Mouse (Mus musculus): ENCODE measurements around the gene Card19. TPM values are rescaled to one million over a fixed set of nuclear protein-coding genes. Genes with fewer than 3 reads are reported as not detected.

Card19 gene
- total RNA-seq, 2 experiments from 2014 or later: 91.0 to 103 TPM

- peak; percentile 77 for ATAC-seq (ENCODE audit: poor library complexity, severe bottlenecking)
Measured at GRCm38 (mm10) chr13:49196766-49197165, 19.1 kb downstream of the Card19 start.

DNA sequence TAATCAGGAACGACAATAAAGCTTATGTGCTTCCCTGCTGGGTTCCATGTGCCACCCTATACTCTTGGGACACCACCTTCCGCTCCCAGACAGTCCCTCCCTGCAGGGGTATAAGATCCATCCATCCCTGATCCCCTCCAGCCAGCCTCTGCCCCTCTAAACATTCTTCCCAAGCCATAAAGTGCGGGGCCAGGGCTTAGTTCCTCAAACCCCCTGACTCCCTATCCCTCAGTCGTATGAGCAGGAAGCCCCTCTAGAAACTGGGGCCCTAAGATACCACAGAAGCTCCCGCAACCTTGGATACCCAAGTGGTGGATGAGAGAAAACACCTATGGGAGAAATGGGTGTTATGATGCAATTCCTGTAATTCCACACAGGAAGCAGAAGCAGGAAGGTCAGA is 19.6 kb downstream of the Card19 start:
- no peak for ATAC-seq (ENCODE audit: poor library complexity, severe bottlenecking)

DNA sequence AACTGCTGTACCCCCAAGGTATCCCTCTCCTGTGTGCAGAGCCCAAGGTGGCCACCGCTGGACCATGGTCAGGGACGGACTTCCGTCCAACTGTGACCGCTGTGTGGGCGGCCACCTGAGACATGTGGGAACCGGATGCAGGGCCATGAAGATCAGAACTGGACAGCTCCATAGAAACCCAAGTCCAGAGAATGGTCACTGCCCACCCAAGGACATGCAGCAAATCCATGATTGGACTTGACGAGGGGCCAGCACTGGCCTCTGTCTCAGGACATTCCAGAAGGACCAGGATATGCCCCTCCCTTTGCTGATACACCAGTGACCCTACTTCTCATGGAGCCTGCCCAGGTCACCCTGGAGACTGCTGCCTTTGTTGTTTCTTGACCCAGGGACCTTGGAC is 20.2 kb downstream of the Card19 start:
- ATAC-seq (ENCODE audit: poor library complexity, severe bottlenecking): no peak

DNA sequence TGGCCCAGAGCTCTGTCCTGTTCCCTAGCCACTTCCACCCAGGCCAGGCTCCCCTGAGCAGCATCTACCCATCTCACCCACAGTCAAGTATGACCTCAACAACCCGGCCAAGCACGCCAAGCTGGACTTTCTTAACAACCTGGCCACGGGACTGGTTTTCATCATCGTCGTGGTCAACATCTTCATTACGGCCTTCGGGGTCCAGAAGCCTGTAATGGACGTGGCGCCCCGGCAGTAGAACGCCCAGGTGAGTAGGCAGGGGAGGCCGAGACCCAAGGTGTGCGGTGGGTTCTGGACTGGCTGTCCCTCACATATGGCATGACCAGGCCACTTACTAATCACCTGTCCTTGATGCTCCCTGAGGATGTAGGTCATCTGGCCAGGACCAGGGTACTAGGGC is 21.0 kb downstream of the Card19 start:
- ATAC-seq (ENCODE audit: poor library complexity, severe bottlenecking): no peak

- no peak for ATAC-seq (ENCODE audit: poor library complexity, severe bottlenecking)
Measured at GRCm38 (mm10) chr13:49193650-49194049, 22.2 kb downstream of the Card19 start.

DNA sequence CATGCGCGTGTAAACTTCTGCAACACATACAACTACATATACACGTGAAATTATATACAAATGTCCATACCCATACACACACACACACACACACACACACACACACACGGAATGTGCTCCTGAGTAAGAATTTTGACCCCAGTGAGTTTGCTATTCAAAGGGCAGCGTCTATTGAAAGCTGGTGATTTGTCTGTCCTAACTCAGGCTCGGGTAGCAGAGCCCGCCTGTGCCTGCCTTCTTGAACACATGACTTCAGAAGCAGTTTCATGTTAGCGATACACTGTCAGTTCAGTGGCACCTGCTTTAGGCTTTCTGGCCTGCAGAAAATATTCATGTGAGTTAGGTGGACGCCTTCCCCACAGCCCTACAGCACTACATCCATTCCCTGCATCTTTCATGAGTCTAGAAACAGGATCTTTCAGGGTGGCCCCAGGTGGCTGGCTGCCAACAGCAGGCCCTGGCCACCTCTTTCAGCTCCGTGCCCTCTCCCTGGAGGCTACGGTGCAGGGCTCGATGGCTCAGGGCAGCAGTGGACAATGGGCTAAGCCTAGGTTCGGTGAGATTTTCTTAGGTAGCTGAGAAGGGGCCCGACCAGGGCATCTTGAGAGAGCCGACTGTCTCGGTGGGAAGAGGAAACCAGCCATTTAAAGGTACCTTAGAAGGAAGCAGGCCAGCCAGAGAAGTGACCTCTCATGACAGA is 23.5 kb downstream of the Card19 start:
- no peak for ATAC-seq (ENCODE audit: poor library complexity, severe bottlenecking)

DNA sequence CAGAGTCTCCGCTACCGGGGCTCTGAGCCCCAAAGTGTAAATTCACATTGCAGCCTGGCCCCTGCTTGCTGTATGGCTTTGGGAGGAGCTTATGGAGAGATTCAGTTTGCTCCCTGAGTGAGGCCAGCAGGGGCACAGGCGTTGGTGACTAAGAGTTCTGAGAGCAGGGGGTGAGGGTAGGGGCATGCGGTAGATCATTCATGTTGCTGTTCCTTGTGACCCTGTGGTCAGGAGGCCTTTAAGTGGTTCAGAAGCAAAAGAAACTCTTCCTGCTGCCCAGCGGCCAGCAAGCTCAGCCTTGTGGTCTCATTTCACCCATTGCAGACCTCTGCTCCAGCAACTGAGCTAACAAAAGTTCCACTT is 24.2 kb downstream of the Card19 start:
- peak; percentile 4; the same call in 1 of the 2 replicates for ATAC-seq (ENCODE audit: poor library complexity, severe bottlenecking)

- ATAC-seq (ENCODE audit: poor library complexity, severe bottlenecking): no peak
Measured at GRCm38 (mm10) chr13:49190876-49191672, 24.8 kb downstream of the Card19 start.

- no peak for ATAC-seq (ENCODE audit: poor library complexity, severe bottlenecking)
Measured at GRCm38 (mm10) chr13:49189970-49190870, 25.6 kb downstream of the Card19 start.

DNA sequence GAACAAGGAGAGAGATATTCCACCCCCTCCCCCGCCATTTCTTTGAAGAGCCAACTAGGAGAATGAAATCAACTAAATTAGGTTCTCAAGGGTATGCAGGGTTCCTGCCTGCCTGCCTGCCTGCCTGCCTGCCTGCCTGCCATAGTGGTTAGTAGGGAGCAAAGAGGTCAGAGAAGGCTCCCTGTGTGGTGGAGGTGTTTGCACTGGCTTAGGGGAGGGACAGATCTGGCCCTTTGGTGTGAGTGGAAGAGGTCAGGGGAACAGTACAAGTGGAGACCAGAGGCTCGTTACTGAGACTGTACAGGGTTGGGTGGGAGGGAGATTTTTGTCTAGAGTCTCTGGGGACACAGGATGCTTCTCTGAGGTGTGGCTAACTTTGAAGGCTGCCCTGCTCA is 26.9 kb downstream of the Card19 start:
- no peak for ATAC-seq (ENCODE audit: poor library complexity, severe bottlenecking)

DNA sequence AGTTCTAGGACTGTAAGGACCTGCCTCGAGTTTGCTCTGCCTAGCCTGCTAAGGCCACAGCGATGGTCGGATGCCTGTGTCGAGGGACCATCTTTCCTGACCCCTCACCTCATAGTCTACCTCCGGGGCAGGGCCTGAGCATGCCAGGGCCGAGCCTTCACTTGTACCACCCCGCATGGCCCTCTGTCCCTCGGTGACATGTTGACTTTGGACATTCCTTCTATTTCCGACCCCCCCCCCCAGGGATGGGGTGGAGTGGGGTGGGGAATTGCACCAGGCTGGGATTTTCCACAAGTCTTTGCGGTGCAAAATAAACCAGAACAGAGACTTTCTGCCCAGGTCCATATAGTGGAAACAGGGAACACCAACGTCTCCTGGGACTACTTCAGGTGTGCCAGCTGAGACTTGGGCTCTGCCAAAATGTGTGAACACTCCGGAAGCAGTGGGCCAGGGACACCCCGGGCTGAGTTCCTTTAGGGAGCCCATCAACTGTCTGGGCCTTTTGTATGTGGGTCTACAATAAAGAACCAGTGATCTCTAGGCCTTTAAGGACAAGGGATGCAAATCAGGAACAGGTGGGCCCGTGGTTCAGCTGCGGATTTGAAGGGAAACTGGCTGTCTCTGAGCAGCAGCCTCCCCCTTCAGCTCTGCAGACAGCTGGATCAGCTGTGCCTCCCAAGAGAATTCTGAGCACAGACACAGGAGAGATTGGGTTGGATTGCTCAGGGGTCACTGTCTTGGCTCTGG is 27.4 kb downstream of the Card19 start:
- no peak for ATAC-seq (ENCODE audit: poor library complexity, severe bottlenecking)

DNA sequence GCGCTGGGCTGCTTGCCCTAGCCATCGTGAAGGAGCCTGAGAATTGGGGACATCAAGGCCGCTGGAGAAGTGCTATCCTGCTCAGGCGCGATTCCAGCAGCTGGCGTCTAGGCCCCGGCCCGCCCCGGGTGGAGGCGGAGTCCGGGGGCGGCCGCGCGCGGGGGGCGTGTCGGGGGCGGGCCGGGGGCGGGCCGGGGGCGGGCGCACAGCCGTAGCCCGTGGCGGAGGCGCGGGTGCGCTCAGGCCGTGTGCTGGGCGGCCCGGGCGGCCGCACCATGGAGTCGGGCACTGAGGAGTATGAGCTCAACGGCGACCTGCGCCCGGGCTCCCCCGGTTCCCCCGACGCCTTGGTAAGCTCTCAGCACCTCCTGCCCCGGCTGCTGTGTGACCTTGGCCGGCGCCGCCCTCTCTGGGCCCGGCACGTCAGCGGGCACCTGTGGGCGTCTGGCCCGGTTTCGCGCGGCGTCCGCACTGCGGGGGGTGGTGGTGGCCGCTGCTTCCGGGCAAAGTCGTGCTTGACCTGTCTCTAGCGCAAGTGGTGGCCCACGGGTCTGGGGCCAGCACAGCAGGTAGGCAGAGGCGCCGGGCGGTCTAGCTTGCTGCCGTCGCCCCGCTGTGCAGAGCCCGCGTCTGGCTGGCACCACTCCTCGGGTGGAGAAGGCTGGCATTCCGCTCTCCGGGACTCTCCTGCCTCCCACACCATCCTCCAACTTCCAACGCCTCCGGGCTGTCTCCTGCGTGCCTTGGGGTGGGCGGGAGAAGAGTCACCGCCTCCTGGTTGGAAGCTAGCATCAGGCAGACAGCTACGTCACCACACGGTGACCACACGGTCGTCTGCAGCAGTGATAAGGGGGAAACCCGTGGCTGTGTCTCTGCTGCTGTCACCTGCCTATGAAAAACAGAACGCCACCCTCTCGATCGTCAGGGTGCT is 28.3 kb downstream of the Card19 start, which contains the start of gene Ninj1:
Gene Ninj1 (plus strand): TSS at position 198 of the 931 bp plus-strand sequence.
- ATAC-seq (ENCODE audit: poor library complexity, severe bottlenecking): peak; percentile 81

GRCm38 (mm10) chr13:49186798-49187287 is 29.0 kb downstream of the Card19 start:
- no peak for ATAC-seq (ENCODE audit: poor library complexity, severe bottlenecking)

- ATAC-seq (ENCODE audit: poor library complexity, severe bottlenecking): no peak
Measured at GRCm38 (mm10) chr13:49183646-49184045, 32.2 kb downstream of the Card19 start.

DNA sequence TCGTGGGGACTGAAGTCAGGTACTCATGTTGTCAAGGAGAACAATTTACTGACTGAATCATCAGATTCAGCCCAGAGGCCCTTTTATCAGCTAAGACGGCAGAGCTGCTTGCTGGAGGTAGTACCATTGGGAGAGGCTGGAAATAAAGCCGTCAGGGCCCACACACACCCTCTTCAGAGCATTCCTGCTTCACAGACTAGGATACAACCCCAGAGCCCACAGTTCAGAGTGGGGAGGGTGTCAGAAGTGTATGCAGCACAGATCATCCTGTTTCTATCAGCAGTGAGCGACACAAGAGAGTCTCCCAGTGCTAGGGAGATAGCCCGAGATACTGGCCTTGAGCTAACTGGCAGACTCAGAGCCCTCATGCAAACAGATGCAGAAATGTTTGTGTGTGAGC is 32.7 kb downstream of the Card19 start:
- ATAC-seq (ENCODE audit: poor library complexity, severe bottlenecking): no peak

GRCm38 (mm10) chr13:49181411-49181984 is 34.3 kb downstream of the Card19 start:
- no peak for ATAC-seq (ENCODE audit: poor library complexity, severe bottlenecking)

DNA sequence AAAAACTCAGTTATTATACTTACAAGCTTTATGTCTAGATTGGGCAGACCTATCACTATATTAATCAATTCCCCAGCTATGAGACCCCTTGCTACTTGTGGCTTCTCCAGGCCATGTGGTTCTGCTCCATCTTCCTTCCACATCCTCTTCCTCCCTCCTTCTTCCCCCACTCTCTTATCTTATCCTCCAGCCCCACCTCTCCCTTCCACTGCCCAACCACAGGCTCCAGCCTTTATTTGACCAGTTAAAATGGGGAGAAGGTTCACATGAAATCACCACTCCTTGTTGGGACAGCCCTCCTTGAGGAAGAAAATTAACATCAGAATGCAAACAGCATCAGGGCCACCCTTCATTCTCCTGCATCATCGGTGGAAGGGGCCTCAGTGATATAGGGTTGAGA is 35.1 kb downstream of the Card19 start:
- ATAC-seq (ENCODE audit: poor library complexity, severe bottlenecking): no peak

DNA sequence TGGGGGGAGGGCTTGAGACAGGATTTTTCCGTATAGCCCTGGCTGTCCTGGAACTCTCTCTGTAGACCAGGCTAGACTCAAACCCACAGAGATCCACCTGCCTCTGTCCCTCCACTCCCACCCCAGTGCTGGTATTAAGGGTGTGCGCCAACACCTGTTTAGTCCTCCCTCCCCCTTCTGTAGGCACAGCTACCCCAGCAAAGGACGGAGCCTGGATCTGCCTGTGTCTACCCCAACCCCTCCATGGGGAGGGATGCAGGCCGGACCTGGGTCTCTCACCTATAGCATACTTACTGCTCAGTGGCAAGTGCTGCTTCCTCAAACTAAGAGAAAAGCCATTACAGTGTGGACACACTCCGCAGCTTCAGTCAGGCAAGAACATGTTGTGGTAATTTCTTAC is 35.6 kb downstream of the Card19 start:
- no peak for ATAC-seq (ENCODE audit: poor library complexity, severe bottlenecking)

Data from megakaryocyte, adult 5-6 weeks (primary cell).